Comparison of ENCODE assay signal across 9 mouse cellular contexts in genomic region chr4:95049153-95049552, GRCm38 (mm10). TPM values are rescaled to one million over a fixed set of nuclear protein-coding genes. Genes with fewer than 3 reads are reported as not detected.
DNase-seq lines count a peak whose midpoint lies in the region; ATAC-seq lines count a peak whose summit lies in the region.
"Had no signal": no experiment of that assay in that cellular context is flagged by ENCODE, and none has a peak within 500 bp of the region (broad histone marks: within the 10 kb centered on the region; RNA-seq: fewer than 3 reads in every experiment).

No protein-coding gene starts in this region.

- ATAC-seq in kidney, embryonic 14.5 days (ENCODE audit: low FRiP score, low TSS enrichment): no peak
- ATAC-seq in hindbrain, embryonic 14.5 days (ENCODE audit: low FRiP score): no peak
- ATAC-seq in midbrain, embryonic 16.5 days: no peak
- no peak for ATAC-seq in megakaryocyte-erythroid progenitor cell, adult 5-6 weeks (replicated peaks; ENCODE audit: low FRiP score, low TSS enrichment, poor library complexity, severe bottlenecking)

- H3K36me3 ChIP-seq in kidney, embryonic 14.5 days (ENCODE audit: control insufficient read depth, insufficient read depth, low read length): no peaks in the 10 kb centered on the region
- no peaks in the 10 kb centered on the region for H3K36me3 ChIP-seq in hindbrain, embryonic 14.5 days (replicated peaks; ENCODE audit: control insufficient read depth, insufficient read depth)
- H3K36me3 ChIP-seq in midbrain, embryonic 16.5 days (ENCODE audit: control insufficient read depth, insufficient read depth, low read length): no peaks in the 10 kb centered on the region
- H3K36me3 ChIP-seq: liver, embryonic 15.5 days had no signal

- peaks cover 21% of the 10 kb centered on the region for H3K4me1 ChIP-seq in kidney, embryonic 14.5 days (ENCODE audit: control insufficient read depth, insufficient read depth, low read length)
- peaks cover 21% of the 10 kb centered on the region for H3K4me1 ChIP-seq in hindbrain, embryonic 14.5 days (replicated peaks; ENCODE audit: control insufficient read depth, insufficient read depth, low read length)
- H3K4me1 ChIP-seq in midbrain, embryonic 16.5 days (ENCODE audit: control insufficient read depth, insufficient read depth, low read length): peaks cover 21% of the 10 kb centered on the region

- H3K27ac ChIP-seq in kidney, embryonic 14.5 days (ENCODE audit: low read depth, low read length): no peak overlapping the region
- H3K27ac ChIP-seq in hindbrain, embryonic 14.5 days: no peak overlapping the region
- no peak overlapping the region for H3K27ac ChIP-seq in midbrain, embryonic 16.5 days (ENCODE audit: low read length)
- H3K27ac ChIP-seq: liver, embryonic 15.5 days had no signal

- H3K9ac ChIP-seq in kidney, embryonic 14.5 days (ENCODE audit: low read depth, low read length): peak overlapping the region; percentile 42; the same call in 1 of the 2 replicates
- peak overlapping the region; percentile 70; the same call in 1 of the 2 replicates for H3K9ac ChIP-seq in hindbrain, embryonic 14.5 days
- H3K9ac ChIP-seq in midbrain, embryonic 16.5 days (ENCODE audit: low read depth, low read length): peak overlapping the region; percentile 51; the same call in 1 of the 2 replicates

- WGBS in kidney, embryonic 14.5 days: 45% methylated on average over 2 of the region's 2 CpGs
- 49% methylated on average over 2 of the region's 2 CpGs for WGBS in hindbrain, embryonic 14.5 days
- 40% methylated on average over 2 of the region's 2 CpGs for WGBS in midbrain, embryonic 16.5 days

- peak overlapping the region; percentile 87 for H3K4me3 ChIP-seq in kidney, embryonic 14.5 days (ENCODE audit: low read length)
- H3K4me3 ChIP-seq in hindbrain, embryonic 14.5 days (replicated peaks; ENCODE audit: low read length): peak overlapping the region; percentile 62
- H3K4me3 ChIP-seq in midbrain, embryonic 16.5 days (ENCODE audit: low read depth, low read length): peak overlapping the region; percentile 77

- no peaks in the 10 kb centered on the region for H3K9me3 ChIP-seq in kidney, embryonic 14.5 days (ENCODE audit: control insufficient read depth, low read length)
- H3K9me3 ChIP-seq in hindbrain, embryonic 14.5 days (ENCODE audit: control insufficient read depth, low read length): no peaks in the 10 kb centered on the region
- H3K9me3 ChIP-seq in midbrain, embryonic 16.5 days (replicated peaks; ENCODE audit: control insufficient read depth, low read length, poor library complexity, severe bottlenecking): no peaks in the 10 kb centered on the region
- H3K9me3 ChIP-seq: liver, embryonic 15.5 days had no signal

- DNase-seq in kidney, adult 18-20 months: no peak
- DNase-seq in c-Kit-positive CD71-negative TER-119-negative erythroid progenitor cells, embryonic 14.5 days (ENCODE audit: low read depth): peak; percentile 22
- DNase-seq in hindbrain, embryonic 14.5 days (ENCODE audit: low spot score): no peak
- no peak for DNase-seq in right cerebral cortex, postnatal 14 days
- DNase-seq in kidney, adult 9 months: no peak

- H3K4me2 ChIP-seq in kidney, embryonic 14.5 days (replicated peaks; ENCODE audit: low read depth, low read length): peak overlapping the region; percentile 85
- H3K4me2 ChIP-seq in hindbrain, embryonic 14.5 days (replicated peaks): peak overlapping the region; percentile 85
- peak overlapping the region; percentile 86 for H3K4me2 ChIP-seq in midbrain, embryonic 16.5 days (ENCODE audit: low read length)

- no peaks in the 10 kb centered on the region for H3K27me3 ChIP-seq in kidney, embryonic 14.5 days (ENCODE audit: control insufficient read depth, insufficient read depth, low read length)
- no peaks in the 10 kb centered on the region for H3K27me3 ChIP-seq in hindbrain, embryonic 14.5 days (ENCODE audit: control insufficient read depth, insufficient read depth, low read length)
- H3K27me3 ChIP-seq in midbrain, embryonic 16.5 days (ENCODE audit: control insufficient read depth, insufficient read depth, low read depth, low read length): no peaks in the 10 kb centered on the region

RNA-seq across cellular contexts. Expression of gene Jun, which starts 2.9 kb away (rescaled TPM):
- polyA plus RNA-seq in kidney, embryonic 14.5 days (2014; fragmentation: Nextera tagmentation; extraction: Ambion mirVana): 24.0 and 30.2 TPM in 2 replicates
- polyA plus RNA-seq in hindbrain, embryonic 14.5 days (2014; fragmentation: Nextera tagmentation; extraction: Ambion mirVana): 34.7 and 35.2 TPM in 2 replicates
- polyA plus RNA-seq in midbrain, embryonic 16.5 days (2015; fragmentation: Nextera tagmentation; extraction: Ambion mirVana): 49.3 and 54.0 TPM in 2 replicates
- 14.9 and 15.6 TPM in 2 replicates for total RNA-seq in megakaryocyte-erythroid progenitor cell, adult 5-6 weeks (2014; fragmentation: Nextera tagmentation)
- 167 and 256 TPM in 2 replicates for total RNA-seq in megakaryocyte-erythroid progenitor cell, adult 5-6 weeks (2017)
